Mouse (Mus musculus) gastrocnemius, adult 2 months (tissue): ENCODE data around the gene Olfr1051. TPM values are rescaled to one million over a fixed set of nuclear protein-coding genes. Genes with fewer than 3 reads are reported as not detected.
"Not testable (repeated sequence)": the region's sequence is repeated elsewhere in the genome, so short reads cannot be mapped to it uniquely, and the experiment has no call there.

Experiments
- DNase-seq: peaks from one replicate; pipeline ENCODE4 v3.0.0; 2022
- H3K27ac ChIP-seq: fragments of 200-600 bp; 2 replicates; pipeline ENCODE4 v1.8.1; 2022; ENCODE audit warnings: mild to moderate bottlenecking
- H3K4me3 ChIP-seq: fragments of 200-600 bp; 2 replicates; pipeline ENCODE4 v1.8.1; 2022; ENCODE audit warnings: mild to moderate bottlenecking, moderate library complexity
- CTCF ChIP-seq: fragments of 200-600 bp; IDR thresholded peaks from 2 replicates; pipeline ENCODE4 v1.8.1; 2022; ENCODE audit warnings: antibody characterized with exemption, mild to moderate bottlenecking, moderate library complexity
- intact Hi-C: fragments of 180-260 bp; cut with DNase I; formaldehyde crosslinking; loops from one replicate; pipeline ENCODE4 v1.15.1; 2025
- long read RNA-seq, 2 experiments: library from polyadenylated mRNA; stranded (forward); transcript quantifications; one replicate each; pipeline ENCODE4 v2.0.0; 2021
- total RNA-seq, 2 experiments: library from RNA; stranded (reverse); gene quantifications; 2 replicates each; pipeline ENCODE4 v1.2.3; 2021

The Olfr1051 gene
- total RNA-seq: not detected
- long read RNA-seq, experiment 1: 0 reads
- long read RNA-seq, experiment 2: 0 reads

- H3K27ac ChIP-seq, DNase-seq, H3K4me3 ChIP-seq, intact Hi-C loops: not testable (repeated sequence)
Observed at GRCm38 (mm10) chr2:86278988-86279387, at the start of gene Olfr1051. TSS of gene Olfr1051 (minus strand) at chr2:86279088.

- H3K4me3 ChIP-seq: no peak within 1 kb of the TSS
- no peak for TF ChIP-seq CTCF
- H3K27ac ChIP-seq: no peak within 1 kb of the TSS
- intact Hi-C loops: no loop called here
- no peak for DNase-seq
Observed at GRCm38 (mm10) chr2:86315184-86315583, 36.3 kb upstream of the Olfr1051 start, which contains the start of gene Olfr1053. TSS of gene Olfr1053 (minus strand) at chr2:86315284.

DNA sequence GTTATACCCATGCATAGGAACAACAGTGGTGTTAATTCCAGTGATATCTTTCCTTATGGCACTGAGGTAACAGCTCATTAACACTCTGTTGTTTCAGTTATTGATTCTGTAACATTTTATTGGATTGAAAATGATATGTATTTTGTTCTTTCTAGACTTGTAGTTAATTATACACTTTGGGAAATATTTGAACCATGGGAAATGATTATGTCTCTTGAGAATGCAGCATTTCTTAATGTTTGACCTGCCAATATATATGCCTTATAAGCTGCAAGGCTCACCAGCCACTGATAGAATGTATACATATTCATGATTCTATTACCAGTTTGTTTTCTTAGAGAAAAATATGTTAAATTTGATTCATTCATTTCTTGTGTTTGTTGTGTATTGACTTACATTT lies 13.3 kb upstream of the Olfr1051 start, which contains the start of gene Olfr1052:
Olfr1052 (plus strand) TSS at position 301 of the 400 bp plus-strand sequence.
- no peak within 1 kb of the TSS for H3K4me3 ChIP-seq
- no peak for TF ChIP-seq CTCF
- DNase-seq: no peak
- intact Hi-C loops: no loop called here
- H3K27ac ChIP-seq: no peak within 1 kb of the TSS

DNA sequence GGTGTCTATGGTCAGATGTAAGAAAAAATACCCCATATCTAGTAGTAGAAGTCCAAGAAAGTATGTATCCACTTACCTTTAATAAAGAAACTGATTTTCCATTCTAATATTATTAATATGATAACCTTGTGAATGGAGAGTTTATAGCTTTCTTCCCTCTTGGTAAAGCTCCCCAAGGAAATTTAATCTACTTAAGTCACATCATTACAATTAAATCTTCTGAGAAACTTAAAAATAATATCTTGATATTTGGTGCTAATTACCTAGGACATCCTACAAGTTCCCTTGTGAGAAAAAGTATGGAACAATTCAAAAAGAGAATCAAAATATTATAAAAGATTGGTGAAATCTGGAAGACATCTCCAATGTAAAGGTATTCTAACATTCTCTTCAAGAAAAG lies 20.7 kb downstream of the Olfr1051 start, which contains the start of gene Olfr1049:
Olfr1049 (minus strand) TSS at position 101 of the 400 bp plus-strand sequence.
- DNase-seq, intact Hi-C loops, H3K27ac ChIP-seq, H3K4me3 ChIP-seq: not testable (repeated sequence)

DNA sequence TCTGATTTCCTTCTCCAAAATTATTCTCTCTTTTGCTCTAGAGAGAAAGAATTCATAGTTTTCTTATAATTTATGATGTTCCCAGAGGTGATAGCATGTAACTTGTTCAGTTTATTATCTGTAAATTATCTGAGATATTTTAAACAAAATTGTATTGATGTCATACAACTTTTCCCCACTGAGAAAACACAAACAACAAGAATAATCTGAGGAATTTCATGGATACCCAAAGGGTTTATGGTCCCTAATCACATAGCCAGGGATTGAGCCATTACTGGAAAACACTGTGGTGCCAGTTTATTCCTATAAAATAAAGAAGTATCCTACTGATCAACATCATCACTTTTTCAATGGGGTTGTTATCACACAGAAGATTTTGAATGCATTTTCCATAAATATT lies 38.7 kb downstream of the Olfr1051 start, which contains the start of gene Olfr1048:
Olfr1048 (minus strand) TSS at position 101 of the 400 bp plus-strand sequence.
- DNase-seq: no peak
- no peak within 1 kb of the TSS for H3K27ac ChIP-seq
- no peak for TF ChIP-seq CTCF
- intact Hi-C loops: no loop called here
- no peak within 1 kb of the TSS for H3K4me3 ChIP-seq

DNA sequence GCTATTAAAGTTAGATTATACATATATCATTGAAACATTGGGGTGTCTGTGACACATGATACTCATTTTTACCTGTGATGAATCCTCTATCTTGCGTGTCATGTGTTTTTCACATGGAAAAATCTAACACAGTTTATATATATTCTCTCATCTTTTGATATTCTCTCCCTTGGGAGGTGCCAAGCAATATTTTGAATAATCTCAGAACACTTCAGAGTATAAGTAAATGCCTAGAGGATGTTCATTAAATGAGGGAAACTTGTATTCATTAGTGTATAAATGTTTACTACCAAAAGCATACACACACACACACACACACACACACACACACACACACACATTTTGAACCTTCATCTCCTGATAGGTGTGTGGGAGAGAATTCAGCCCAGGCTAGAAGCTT lies 47.6 kb downstream of the Olfr1051 start, which contains the start of gene Olfr1047:
Olfr1047 (minus strand) TSS at position 101 of the 400 bp plus-strand sequence.
- intact Hi-C loops: no loop called here
- H3K4me3 ChIP-seq: no peak within 1 kb of the TSS
- H3K27ac ChIP-seq: no peak within 1 kb of the TSS
- TF ChIP-seq CTCF: no peak
- no peak for DNase-seq

Other genes with a start within 250 kb of the Olfr1051 start
- gene Olfr1034, start 233.2 kb downstream of the Olfr1051 start, total RNA-seq: not detected
- not detected for gene Olfr1036, start 205.1 kb downstream of the Olfr1051 start, total RNA-seq
- gene Olfr1037, start 191.7 kb downstream of the Olfr1051 start, total RNA-seq: not detected
- gene Olfr1039, start 143.2 kb downstream of the Olfr1051 start, total RNA-seq: not detected
- not detected for gene Olfr1040, start 132.4 kb downstream of the Olfr1051 start, total RNA-seq
- not detected for gene Olfr1042, start 117.2 kb downstream of the Olfr1051 start, total RNA-seq
- gene Olfr1043, start 111.6 kb downstream of the Olfr1051 start, total RNA-seq: not detected
- not detected for gene Olfr1044, start 101.3 kb downstream of the Olfr1051 start, total RNA-seq
- gene Olfr52, start 93.4 kb downstream of the Olfr1051 start, total RNA-seq: not detected
- not detected for gene Olfr1045, start 76.1 kb downstream of the Olfr1051 start, total RNA-seq
- gene Olfr1046, start 59.8 kb downstream of the Olfr1051 start, total RNA-seq: not detected
- not detected for gene Olfr1047, start 47.7 kb downstream of the Olfr1051 start, total RNA-seq
- gene Olfr1048, start 38.8 kb downstream of the Olfr1051 start, total RNA-seq: not detected
- gene Olfr1049, start 20.8 kb downstream of the Olfr1051 start, total RNA-seq: not detected
- gene Olfr1052, start 13.4 kb upstream of the Olfr1051 start, total RNA-seq: not detected
- gene Olfr1053, start 36.2 kb upstream of the Olfr1051 start, total RNA-seq: not detected
- gene Olfr1054, start 56.3 kb upstream of the Olfr1051 start, total RNA-seq: not detected
- gene Olfr1055, start 71.2 kb upstream of the Olfr1051 start, total RNA-seq: not detected
- not detected for gene Olfr1056, start 83.4 kb upstream of the Olfr1051 start, total RNA-seq
- not detected for gene Olfr1057, start 99.3 kb upstream of the Olfr1051 start, total RNA-seq
- gene Olfr1058, start 109.5 kb upstream of the Olfr1051 start, total RNA-seq: not detected
- not detected for gene Olfr1061, start 135.0 kb upstream of the Olfr1051 start, total RNA-seq
- gene Olfr1062, start 147.7 kb upstream of the Olfr1051 start, total RNA-seq: not detected
- gene Olfr1065, start 171.5 kb upstream of the Olfr1051 start, total RNA-seq: not detected
- not detected for gene Olfr1066, start 177.2 kb upstream of the Olfr1051 start, total RNA-seq
- not detected for gene Olfr228, start 208.3 kb upstream of the Olfr1051 start, total RNA-seq
- not detected for gene Olfr1076, start 229.4 kb upstream of the Olfr1051 start, total RNA-seq